Mouse (Mus musculus): ENCODE data around the gene Cops2.

GRCm38 (mm10) chr2:125858521-125859280 is at the start of gene Cops2, which contains the start of gene Galk2:
- TF ChIP-seq CTCF (IDR thresholded peaks at IDR 0.05; ENCODE audit: low read depth) (no peak), EP300 (IDR thresholded peaks at IDR 0.05; ENCODE audit: low read depth) (peak; percentile 83)
